Mouse (Mus musculus): ENCODE measurements around the gene Il17re.
A peak's percentile ranks its signal among the peaks of the same experiment; 100 is the strongest.

The Il17re gene

DNA sequence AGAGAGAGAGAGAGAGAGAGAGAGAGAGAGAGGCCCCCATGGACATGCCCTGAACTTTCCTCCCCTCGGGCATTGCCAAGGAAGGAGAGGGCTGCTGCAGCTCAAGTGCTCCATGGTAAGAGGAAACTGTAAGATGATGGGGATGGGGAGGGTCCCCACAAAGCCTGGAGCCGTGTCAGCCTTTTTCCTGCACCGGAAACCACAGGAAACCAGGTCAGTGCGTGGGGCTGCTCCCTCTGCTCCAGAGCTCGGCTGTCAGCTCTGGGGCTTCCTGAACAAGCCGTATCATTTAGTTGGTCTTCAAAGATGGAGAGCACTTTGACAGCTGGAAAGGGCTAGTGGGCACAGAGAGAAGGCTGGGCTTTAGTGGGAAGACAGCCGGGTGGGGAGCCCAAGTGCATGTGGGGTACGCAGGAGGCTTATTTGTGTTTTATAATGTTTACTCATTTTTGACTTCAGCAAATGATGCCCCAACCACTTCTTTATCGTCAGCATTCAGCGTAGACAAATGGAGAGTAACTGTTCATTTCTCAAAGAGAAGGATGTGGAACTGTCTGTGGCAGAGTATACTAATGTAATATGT lies at the start of gene Il17re:
Gene Il17re (plus strand): TSS at position 533 of the 583 bp plus-strand sequence.
- DNase-seq (ENCODE audit: extremely low read depth, low read depth) = no peak

DNA sequence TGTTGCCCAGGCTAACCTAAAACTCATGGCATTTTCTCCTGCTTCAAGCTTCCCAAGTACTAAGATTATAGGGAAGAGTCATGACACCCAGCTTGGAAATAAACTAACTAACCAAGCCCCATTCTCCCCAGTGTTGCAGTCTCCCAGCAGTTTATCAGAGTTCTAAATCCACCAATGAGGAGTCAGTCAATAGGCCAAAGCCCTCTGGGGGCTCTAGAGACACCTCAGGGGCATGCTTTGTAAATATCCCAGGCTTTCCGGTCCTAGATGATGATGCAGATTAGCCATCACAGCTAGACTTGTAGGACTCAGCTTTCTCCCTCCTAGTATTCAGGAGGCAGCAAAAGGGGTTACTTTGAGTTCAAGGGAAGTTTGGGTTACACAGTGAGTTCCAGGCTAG lies 48.3 kb upstream of the Il17re start:
- DNase-seq (ENCODE audit: extremely low read depth, low read depth) = no peak

DNA sequence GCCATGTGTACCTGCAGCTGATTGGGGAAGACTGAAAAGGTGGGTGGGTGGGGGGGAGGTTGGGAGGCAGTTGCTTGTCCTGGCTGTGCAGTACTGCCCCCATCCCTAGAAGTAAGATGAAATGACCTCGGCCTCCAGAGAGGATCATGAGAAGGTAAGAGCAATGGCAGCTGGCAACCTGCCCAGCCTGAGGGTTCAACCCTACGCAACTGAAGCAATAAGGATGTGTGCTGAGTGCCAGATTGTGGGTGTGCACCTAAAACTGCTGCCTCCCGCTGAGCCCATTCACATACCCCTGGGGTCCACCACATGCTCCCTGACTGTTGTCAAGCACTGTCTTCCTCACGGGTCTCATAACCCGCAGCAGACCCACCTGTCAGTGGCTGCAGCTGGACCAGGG lies 41.9 kb upstream of the Il17re start:
- no peak for DNase-seq (ENCODE audit: extremely low read depth, low read depth)

DNA sequence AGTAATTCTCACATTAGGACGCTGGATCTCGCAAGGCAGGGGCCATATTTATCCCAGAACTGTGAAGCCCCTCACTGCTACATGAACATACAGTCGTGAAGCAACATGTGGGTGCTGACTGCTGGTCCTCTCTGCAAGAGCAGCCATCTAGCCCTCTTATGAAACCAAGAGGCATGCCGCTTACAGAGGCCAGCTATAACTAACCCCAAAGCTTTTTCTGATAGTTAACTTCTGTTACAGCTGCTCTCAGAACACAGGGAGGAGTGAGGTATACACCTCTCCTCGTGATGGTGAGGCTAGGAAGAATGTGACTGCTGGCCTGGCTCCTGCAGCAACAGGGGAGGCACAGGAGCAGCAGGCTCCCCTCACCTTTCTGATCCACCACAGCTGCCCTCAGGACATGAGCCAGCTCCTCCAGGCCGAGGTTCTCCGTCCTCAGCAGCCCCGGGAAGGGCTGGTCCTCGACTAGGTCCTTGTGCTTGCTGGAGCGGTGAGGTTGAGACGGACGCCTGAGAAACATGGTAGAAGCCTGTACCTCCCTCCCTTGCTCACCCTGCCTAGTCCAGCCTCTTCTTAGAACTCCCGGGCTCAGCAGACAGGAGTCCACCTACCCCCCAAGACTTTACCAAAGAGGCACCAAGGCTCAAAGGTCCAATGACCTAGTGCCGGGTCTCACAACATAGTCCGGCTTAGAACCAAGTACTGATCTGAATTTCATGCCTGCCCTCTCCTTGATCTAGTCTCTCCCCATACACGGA lies 39.7 kb upstream of the Il17re start:
- no peak for DNase-seq (ENCODE audit: extremely low read depth, low read depth)

DNA sequence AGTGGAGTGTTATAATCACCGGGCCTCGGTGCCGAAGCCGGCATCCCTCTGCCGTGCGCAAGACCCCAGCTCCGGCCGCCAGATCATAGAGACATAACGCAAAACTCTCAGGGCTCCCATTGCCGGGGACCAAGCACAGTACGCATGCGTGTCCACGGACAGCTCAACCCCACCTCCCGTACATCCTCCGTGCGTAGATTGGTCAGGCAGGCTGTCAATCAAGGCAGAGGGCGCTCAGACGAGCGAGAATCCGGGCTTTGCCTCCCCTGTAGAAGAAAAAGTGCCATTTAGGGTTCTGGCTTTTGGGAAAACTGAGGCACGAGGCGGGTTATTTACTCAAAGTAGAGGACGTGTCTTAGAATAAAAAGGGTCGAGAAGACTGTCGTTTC lies 39.1 kb upstream of the Il17re start, which contains the start of gene Rpusd3:
Gene Rpusd3 (minus strand): TSS at position 142 of the 389 bp plus-strand sequence.
- peak; percentile 93 for DNase-seq (ENCODE audit: extremely low read depth, low read depth)

DNA sequence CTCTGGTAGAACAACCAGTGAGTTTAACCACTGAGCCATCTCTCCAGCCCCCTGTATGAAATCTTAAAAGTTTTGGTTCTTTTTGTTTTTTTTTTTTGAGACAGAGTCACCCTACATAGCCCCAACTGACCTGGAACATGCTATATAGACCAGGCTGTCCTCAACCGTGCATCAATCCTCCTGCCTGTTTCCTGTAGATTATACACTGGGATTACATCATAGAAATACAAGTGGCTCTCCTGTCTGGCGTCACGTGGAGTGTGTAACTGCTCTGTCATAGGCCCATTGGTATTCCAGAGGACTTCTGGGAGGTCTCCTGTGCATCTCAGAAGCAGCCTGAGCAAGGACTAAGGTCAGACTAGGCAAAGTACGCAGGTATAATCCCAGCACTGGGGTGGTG lies 35.3 kb upstream of the Il17re start:
- peak; percentile 72 for DNase-seq (ENCODE audit: extremely low read depth, low read depth)

DNA sequence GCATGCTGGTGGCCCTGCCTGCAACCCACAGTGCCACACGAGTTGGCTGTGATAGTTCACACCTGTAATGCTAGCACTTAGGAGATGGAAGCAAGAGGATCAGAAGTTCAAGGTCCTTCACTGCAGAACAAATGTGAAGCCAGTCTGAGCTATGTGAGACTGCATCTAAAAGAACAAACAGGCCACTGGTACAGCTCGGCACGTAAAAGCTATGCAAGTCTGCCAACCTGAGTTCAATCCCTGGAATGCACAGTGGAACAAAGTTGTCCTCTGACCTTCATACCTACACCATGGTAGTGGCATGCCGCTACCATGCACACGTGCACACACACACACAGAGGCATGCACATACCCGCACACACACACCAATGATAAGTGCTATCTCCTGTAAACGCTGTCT lies 34.1 kb upstream of the Il17re start:
- no peak for DNase-seq (ENCODE audit: extremely low read depth, low read depth)

DNA sequence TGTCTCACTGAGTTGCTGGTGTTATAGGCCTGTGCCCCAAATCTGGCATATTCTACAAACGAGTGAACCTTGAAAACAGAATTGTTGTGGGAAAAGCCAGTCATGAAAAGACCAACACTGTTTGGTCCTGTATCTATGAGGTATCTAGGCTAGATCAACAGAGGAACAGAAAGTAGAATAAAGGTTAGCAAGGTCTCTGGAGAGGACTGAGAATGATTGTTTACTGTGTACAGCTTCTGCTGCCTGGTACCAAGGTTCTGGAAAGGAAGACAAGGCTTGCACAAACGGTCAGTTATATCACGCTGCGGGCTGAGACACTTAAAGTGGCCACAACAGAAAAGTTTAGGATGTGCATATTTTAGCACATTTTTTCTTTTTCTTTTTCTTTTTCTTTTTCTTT lies 31.6 kb upstream of the Il17re start:
- DNase-seq (ENCODE audit: extremely low read depth, low read depth) = no peak

DNA sequence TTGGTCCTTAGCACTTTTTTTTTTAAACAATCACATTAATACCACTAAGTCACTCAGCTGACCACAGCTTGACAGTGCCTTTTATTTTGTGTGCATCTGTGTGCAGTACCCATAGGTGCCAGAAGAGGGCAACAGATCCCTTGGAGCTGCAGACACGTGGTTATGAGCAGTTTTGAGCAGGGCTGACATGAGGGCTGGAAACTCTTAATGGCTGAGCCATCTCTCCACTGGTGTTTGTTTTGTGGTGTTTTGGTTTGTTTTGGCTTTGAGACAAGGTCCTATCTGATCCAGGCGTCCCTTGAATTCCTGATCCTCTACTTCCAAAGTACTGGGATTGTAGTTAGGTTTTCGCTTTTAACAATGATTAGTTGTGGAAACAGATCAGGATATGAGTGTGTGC lies 30.9 kb upstream of the Il17re start:
- peak; percentile 45 for DNase-seq (ENCODE audit: extremely low read depth, low read depth)

DNA sequence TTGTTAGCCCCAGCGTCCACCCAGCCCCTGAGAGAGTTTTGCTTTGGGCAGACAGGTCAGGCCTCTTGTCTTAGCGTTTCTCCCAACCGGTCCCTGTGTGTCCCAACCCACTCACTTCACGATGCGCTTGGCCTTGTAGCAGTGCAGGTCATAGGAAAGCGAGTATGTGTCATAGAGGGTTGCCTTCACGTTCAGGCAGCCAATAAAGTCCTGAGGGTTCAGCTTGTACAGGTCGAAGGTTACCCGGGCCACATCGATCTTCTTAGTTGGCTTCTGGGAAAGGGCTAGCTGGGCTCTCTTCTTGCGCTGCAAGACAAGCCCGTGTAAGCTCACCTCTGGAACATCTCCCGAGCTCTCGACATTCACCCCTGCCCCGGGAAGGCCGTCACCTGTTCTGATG lies 30.3 kb upstream of the Il17re start:
- DNase-seq (ENCODE audit: extremely low read depth, low read depth) = no peak

DNA sequence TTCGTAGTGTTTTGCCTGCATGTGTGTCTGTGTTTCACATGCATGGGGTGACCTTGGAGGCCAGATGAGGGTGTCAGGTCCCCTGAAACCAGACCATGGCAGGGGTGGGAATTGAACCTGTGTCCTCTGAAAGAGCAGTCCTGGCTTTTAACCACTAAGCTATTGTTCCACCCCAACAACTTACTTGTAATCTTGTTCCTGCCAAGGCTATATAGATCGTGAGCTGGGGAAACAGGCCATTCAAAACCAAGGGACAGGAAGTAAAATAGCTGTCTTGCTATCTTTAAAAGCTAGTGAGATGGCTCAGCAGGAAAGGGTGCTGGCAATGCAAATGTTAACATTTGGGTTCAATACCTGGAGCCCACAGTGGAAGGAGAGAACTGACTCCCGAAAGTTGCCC lies 28.3 kb upstream of the Il17re start:
- no peak for DNase-seq (ENCODE audit: extremely low read depth, low read depth)

DNA sequence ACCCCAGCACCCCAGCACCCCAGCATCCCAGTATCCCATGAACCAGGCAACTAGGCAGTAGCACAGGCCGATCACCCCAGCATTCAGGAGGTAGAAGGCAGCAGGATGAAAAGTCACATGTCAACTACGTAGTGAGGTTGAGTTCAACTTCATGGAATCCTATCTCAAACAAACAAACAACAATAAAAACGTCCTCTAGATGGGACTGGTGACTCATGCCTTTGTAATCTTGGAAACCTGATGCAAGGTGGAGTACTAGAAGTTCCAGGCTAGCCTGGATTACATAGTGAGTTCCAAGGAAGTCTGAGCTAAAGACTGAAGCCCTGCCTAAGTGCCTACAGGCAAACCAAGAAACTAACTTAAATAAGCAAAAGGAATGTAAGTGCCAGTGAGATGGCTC lies 27.4 kb upstream of the Il17re start:
- DNase-seq (ENCODE audit: extremely low read depth, low read depth) = no peak

DNA sequence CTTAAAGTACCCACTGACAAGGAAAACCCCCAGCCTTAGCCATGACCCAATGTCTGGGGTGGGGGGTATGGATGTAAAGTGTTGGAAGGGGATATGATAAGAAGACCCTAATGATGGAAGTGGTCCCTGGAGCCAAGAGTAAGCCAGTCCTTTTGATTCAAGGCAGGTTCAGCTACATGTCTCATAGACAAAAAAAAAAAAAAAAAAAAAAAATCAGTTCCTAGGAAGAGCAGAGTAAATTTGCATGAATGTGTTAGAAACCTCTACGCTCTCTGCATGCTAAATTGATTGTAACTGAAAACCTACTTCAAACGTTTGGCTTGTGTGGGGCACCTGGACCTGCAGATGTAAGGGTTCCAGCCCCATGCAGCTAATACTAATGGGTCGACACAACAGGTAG lies 26.5 kb upstream of the Il17re start:
- no peak for DNase-seq (ENCODE audit: extremely low read depth, low read depth)

DNA sequence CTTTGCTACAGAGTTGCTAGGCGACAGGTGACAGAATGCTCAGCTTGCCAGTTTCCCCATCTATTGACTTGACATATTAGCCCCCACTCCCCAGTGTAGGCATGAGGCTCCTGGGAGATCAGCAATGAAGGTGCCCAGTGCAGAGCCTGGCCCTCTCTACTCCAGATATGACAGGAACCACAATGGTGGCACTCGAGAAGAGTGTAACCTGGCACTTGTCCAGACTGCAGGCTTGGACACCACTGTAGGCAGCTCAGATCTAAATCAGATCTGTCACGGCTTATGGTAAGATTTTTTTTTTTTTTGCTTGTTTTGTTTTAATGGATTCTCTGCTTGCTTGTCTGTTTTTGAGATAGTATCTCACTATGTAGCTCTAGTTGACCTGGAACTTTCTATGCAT lies 24.6 kb upstream of the Il17re start:
- DNase-seq (ENCODE audit: extremely low read depth, low read depth) = no peak

DNA sequence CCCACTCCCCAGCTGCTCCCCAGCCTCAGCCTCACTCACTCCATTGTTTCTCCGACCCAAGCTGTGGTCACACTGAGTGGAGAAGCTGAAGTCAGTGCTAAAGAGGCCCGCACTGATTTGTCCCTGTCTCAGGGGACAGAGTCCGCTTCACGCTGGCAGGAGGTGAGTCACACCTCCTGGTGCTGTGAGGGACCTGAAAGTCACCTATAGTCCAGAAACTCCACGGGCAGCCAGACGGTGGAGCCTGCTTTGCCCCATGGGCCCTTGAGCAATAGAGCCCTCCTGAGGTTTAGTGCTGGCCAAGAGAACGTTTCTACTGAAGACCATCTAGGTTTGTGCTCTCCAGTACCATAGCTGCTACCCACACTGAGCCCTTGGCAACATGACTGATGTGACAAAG lies 23.6 kb upstream of the Il17re start:
- DNase-seq (ENCODE audit: extremely low read depth, low read depth) = no peak

DNA sequence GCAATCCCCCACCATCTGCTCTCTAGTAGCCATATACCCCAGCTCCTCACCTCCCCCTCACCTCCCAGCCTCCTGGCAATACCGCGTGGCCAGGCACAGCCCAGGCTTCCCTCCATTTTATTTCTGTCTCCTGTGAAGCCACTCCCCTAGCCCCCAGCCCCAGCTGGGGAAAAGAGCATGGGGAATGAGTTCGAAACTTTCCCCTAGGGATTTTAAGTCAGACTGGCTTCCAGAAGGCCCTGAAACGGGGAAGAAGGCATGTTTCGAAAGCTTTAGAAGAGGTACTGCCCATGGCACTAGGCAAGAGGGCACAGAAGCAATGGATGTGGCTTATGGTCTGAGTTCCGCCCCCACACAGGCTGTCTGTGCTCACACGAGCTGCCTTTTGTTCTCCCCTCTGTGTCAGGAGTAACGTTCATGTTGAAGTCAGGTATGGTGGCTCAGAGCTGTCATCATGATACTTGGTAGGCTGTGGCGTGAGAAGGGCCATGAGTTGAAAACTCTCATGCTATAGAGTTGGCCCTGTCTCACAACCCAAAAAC lies 22.5 kb upstream of the Il17re start, which contains the start of gene Cidec:
Gene Cidec (minus strand): TSS at position 97 of the 542 bp plus-strand sequence.
- DNase-seq (ENCODE audit: extremely low read depth, low read depth) = no peak

DNA sequence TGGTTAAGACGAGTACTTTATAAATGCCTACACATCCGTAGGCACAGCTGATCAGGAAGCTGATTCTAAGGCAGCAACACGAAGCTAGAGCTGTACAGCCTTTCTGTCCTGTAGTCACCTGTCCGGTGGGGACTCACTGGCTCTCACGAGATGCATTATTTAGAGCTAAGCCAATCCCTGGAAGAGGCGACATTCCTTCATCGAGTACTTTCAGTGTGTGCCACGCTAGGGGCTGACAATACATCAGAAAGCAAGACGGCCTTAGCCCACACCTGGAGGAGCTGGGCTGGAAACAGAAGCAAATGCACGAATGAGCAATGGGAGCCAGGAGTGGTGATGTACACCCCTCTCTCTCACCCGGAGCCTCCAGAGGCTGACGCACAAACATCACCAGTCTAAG lies 21.1 kb upstream of the Il17re start:
- DNase-seq (ENCODE audit: extremely low read depth, low read depth) = no peak

DNA sequence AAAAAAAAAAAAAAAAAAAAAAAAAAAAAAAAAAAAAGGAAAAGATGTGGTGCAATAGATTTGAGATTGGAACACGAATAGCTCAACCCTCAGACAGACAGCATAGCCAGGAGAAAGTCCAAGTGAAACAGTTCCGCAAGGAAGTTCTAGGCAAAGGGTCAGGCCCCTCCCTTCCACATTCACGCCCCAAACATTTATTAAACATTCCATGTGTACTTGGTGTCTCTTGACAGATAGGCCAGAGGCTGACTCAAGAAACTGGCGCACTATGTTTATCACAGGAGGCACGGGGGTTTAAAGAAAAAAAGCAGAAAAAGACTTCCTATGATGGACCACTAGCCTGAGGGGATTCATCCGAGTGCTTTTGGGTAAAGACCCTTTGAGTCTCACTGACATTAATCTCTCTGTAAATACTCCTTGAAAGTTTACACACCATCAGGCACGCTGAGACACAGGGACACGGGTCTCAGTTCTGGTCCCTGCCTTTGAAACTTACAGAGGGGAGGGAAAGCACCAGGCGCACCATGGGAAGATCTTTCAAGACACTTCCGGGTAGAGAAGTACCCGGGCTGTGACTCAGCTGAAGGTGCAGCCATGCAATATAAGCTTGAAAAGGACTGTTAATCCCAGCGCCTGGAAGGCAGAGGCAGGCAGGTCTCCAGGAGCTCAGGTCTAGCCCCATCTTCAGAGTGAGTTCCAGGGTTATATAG lies 19.4 kb upstream of the Il17re start:
- no peak for DNase-seq (ENCODE audit: extremely low read depth, low read depth)

DNA sequence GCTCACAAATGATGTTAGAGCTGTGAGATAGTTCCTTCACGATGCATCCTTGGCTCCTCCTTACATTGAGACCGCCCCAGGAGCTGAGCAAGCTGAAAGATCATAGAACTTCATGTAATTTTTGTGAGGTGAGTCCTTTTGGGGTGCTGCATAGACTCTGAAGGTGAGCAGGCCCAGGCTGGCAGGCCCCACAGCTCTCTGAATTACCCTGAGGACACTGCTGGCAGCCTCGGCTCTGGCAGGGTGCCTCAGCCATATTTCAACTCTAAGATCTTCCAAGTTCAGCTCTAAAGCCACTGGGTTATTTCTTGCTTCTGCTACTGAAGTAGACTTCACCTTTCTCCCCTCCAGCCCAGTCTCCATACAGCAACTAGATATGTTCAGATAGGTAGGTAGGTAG lies 17.6 kb upstream of the Il17re start:
- DNase-seq (ENCODE audit: extremely low read depth, low read depth) = no peak

DNA sequence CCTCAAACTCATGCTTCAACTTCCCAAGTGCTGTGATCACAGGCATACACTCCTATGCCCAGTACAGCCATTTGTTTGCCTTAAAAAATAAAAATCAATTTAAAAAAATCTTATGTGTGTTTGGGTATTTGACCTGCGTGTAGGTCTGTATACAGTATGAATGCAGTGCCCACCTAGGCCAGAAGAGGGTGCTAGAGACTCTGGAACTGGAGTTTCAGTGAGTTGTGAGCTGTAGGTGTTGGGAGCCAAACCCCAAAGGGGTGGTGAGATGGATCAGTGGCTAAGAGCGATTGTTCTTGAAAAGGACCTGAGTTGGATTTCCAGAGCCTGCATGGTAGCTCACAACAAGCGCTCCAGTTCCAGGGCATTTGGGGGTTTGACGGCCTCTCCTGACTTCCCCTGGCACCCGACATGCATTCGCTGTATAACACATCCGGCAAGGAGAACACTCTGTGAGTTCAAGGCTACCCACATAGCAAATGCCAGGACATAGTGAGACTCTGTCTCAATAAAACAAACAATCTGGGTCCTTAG lies 17.1 kb upstream of the Il17re start:
- DNase-seq (ENCODE audit: extremely low read depth, low read depth) = peak; percentile 81

DNA sequence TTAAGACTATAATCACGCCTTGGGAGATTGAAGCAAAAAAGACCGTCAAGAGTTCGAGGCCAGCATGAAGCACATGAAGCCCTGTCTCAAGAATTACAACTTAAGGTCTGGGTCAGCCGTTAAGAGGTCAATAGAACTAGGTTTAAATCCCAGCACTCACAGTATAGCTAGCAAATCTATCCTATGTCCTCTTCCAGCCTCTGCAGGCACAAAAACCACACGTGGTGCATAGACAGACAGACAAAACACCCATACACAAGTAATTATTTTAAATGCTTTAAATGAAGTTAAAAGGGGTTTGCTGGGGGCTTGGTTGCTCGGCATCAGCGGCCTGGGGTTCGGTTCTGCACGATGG lies 16.2 kb upstream of the Il17re start:
- DNase-seq (ENCODE audit: extremely low read depth, low read depth) = no peak

DNA sequence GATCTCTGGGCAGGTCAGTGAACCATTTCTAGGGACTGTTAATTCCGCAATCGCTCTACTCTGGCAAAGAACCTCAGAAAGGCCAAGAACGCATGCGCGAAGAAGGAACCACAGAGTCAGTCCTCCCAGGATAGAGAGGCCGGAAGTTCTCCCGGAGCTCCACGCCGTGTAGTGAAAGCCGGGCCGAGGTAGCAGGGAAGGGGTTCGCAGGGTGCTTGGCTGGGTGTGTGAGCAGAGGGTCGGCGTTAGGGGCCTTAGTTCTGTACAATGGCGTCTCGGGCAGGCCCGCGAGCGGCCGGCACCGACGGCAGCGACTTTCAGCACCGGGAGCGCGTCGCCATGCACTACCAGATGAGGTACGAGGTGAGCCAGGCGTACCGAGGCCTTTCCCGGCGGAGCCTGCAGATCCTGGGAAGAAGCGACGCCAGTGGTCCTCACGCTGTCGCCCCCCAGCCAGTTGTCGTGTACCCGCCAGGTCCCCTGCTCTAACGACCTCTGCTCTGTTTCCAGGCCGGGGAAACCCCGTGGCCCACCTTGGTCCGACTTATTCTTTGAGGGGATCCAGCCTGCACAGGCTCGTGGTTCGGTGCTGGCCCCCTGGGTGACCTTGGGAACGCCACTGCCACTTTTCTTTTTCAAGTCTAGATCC lies 15.7 kb upstream of the Il17re start, which contains the start of gene Jagn1:
Gene Jagn1 (plus strand): TSS at position 128 of the 649 bp plus-strand sequence.
- peak; percentile 86 for DNase-seq (ENCODE audit: extremely low read depth, low read depth)
